Mouse (Mus musculus) megakaryocyte, embryonic 14.5 days (primary cell): Measurements from ENCODE around the gene Ssh3.

Experiments used
- FLI1 ChIP-seq: IDR thresholded peaks from 2 replicates; pipeline ENCODE4 v1.6.1; 2012; ENCODE audit warnings: low read length, inconsistent platforms, mixed read lengths
- GATA1 ChIP-seq: IDR thresholded peaks from 3 replicates; pipeline ENCODE4 v1.6.1; 2012; ENCODE audit warnings: mixed read lengths, low read length, inconsistent platforms, borderline replicate concordance

DNA sequence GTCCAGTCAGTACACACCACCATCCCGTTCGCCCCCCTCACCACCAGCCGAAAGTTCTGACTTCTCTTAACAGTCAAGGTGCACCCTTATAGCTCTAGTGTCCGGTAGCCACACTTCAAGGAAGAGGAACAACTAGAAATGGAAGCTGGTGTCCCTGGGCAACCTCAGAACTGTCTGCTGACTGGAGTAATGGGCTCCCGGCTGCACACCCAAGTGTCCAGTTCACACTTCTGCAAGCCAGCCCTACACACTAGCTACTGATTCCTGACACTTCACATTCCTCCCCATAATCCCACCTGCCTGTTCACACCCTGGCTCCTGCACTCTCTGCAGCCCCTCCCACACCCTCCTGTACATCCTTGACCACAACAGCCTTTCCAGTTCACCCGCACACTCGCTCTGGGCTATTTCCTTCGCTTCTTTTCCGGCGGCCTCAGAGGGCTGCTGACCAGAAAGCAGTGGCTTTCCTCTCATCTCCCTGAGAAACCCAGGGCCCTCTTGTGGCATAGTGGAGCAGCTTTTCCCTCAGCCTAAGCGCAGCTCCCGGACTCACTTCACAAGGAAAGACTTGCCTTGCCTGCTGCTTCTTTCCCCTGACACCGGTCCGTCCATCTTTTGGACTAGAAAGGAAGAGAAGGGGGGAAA is 52.8 kb downstream of the Ssh3 start:
- TF ChIP-seq GATA1 (no peak), FLI1 (no peak)
